Mouse (Mus musculus): ENCODE measurements at regions not wholly inside any gene's neighbourhood (a gene's known extent, or its start where the extent isn't known, plus 50 kb on each side); places are given as distances from the start of the nearest gene placed in this dataset.

GRCm38 (mm10) chr16:93469957-93470356 is 133.9 kb downstream of the Setd4 start:
- H3K4me3 ChIP-seq (replicated peaks), result no peak overlapping the region
- no peaks in the 10 kb centered on the region for H3K27me3 ChIP-seq
- H3K9ac ChIP-seq, result no peak overlapping the region
- 81% methylated on average over 6 of the region's 6 CpGs for WGBS
- no peaks in the 10 kb centered on the region for H3K4me1 ChIP-seq
- H3K27ac ChIP-seq, result no peak overlapping the region
- ATAC-seq (ENCODE audit: low FRiP score), result no peak
- no peaks in the 10 kb centered on the region for H3K36me3 ChIP-seq (replicated peaks)
- no peak overlapping the region for H3K4me2 ChIP-seq
- peaks cover 8% of the 10 kb centered on the region; the same call in 1 of the 2 replicates for H3K9me3 ChIP-seq

GRCm38 (mm10) chr16:93465741-93466140 is 138.1 kb downstream of the Setd4 start:
- Histone ChIP-seq H3K4me3 (replicated peaks) (no peak overlapping the region), H3K27ac (no peak overlapping the region), H3K36me3 (replicated peaks) (no peaks in the 10 kb centered on the region), H3K9ac (no peak overlapping the region), H3K9me3 (no peaks in the 10 kb centered on the region), H3K27me3 (no peaks in the 10 kb centered on the region), H3K4me1 (no peaks in the 10 kb centered on the region; the same call in 1 of the 2 replicates), H3K4me2 (no peak overlapping the region)
- 86% methylated on average over 5 of the region's 5 CpGs for WGBS
- no peak for ATAC-seq (ENCODE audit: low FRiP score)

DNA sequence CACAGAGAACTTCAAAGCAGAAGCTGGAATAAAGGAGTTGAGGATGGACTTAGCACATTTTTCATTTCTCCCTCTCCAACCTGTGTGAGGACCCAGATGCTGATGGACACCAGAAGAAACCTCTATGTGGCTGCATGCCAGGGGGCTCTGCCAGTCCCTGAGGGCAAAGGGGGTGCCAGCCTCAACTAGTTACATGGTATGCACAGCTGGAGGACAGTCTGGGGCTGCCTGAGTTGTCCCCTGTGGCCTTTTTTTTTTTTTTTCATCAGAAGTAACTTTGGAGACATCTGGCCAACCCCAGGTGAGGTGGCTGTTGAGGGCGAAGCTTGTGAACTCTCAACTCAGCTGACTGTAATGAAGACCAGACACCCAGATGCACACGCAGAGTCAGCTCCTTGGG is 139.0 kb downstream of the Setd4 start:
- no peak overlapping the region for H3K4me2 ChIP-seq
- no peaks in the 10 kb centered on the region for H3K27me3 ChIP-seq
- no peak overlapping the region for H3K9ac ChIP-seq
- H3K9me3 ChIP-seq, result no peaks in the 10 kb centered on the region
- no peak for ATAC-seq (ENCODE audit: low FRiP score)
- 41% methylated on average over 2 of the region's 2 CpGs for WGBS
- no peaks in the 10 kb centered on the region; the same call in 1 of the 2 replicates for H3K4me1 ChIP-seq
- no peak overlapping the region for H3K27ac ChIP-seq
- no peaks in the 10 kb centered on the region for H3K36me3 ChIP-seq (replicated peaks)
- no peak overlapping the region for H3K4me3 ChIP-seq (replicated peaks)

DNA sequence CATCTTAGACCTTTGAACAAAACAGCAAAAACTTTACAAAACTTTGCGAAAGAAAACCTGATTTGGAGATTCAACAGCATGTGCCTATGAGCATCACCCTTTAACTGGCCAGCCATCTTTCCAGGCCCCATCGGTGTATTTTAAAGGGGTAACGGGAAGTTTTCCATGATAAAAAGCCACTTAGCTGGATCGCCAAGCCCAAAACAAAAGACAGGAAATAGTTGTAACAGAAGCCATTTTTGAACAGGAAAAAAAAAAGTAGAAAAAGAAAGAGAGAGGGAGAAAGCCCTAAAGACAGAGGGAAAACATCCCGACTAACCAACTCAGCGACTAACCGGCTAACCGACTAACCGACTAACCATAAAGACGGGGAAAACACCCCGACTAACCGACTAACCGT is 140.5 kb downstream of the Setd4 start:
- no peaks in the 10 kb centered on the region for H3K9me3 ChIP-seq
- no peak overlapping the region for H3K27ac ChIP-seq
- 85% methylated on average over 13 of the region's 13 CpGs for WGBS
- peaks cover 5% of the 10 kb centered on the region; the same call in 1 of the 2 replicates for H3K27me3 ChIP-seq
- H3K4me1 ChIP-seq, result peaks cover 12% of the 10 kb centered on the region
- no peak overlapping the region for H3K9ac ChIP-seq
- no peak for ATAC-seq (ENCODE audit: low FRiP score)
- H3K36me3 ChIP-seq (replicated peaks), result no peaks in the 10 kb centered on the region
- H3K4me2 ChIP-seq, result no peak overlapping the region
- no peak overlapping the region for H3K4me3 ChIP-seq (replicated peaks)

DNA sequence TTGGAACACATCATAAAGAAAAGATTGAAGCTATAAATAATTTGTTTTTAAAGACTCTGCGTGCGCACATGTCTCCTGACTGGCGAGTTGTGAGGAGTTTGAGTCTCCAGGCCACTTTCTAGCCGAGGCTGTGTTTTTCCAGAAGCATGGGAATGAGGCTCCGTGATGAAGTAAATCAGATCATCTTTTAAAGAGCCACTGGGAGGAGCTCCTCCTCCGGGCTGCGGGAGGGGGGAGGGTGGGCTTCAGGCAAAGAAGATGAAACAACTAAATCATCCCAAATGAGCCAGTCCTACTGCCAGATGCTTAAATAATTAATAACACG is 141.6 kb downstream of the Setd4 start:
- H3K9me3 ChIP-seq, result no peaks in the 10 kb centered on the region
- no peak overlapping the region for H3K27ac ChIP-seq
- H3K27me3 ChIP-seq, result peaks cover 5% of the 10 kb centered on the region; the same call in 1 of the 2 replicates
- H3K36me3 ChIP-seq (replicated peaks), result no peaks in the 10 kb centered on the region
- ATAC-seq (ENCODE audit: low FRiP score), result no peak
- no peak overlapping the region for H3K4me3 ChIP-seq (replicated peaks)
- no peak overlapping the region for H3K4me2 ChIP-seq
- 58% methylated on average over 8 of the region's 8 CpGs for WGBS
- H3K4me1 ChIP-seq, result peaks cover 12% of the 10 kb centered on the region
- H3K9ac ChIP-seq, result no peak overlapping the region

GRCm38 (mm10) chr16:93461406-93462285 is 142.2 kb downstream of the Setd4 start:
- Histone ChIP-seq H3K4me3 (replicated peaks) (no peak overlapping the region), H3K9ac (no peak overlapping the region), H3K4me1 (peaks cover 12% of the 10 kb centered on the region), H3K27ac (no peak overlapping the region), H3K36me3 (replicated peaks) (no peaks in the 10 kb centered on the region), H3K4me2 (no peak overlapping the region), H3K9me3 (no peaks in the 10 kb centered on the region), H3K27me3 (peaks cover 5% of the 10 kb centered on the region; the same call in 1 of the 2 replicates)
- 89% methylated on average over 27 of the region's 27 CpGs for WGBS
- no peak for ATAC-seq (ENCODE audit: low FRiP score)

- Histone ChIP-seq H3K4me3 (replicated peaks) (no peak overlapping the region), H3K9me3 (no peaks in the 10 kb centered on the region), H3K27ac (0 out of 2 replicates have a peak overlapping the region, but pooled peaks have one; percentile 13), H3K4me1 (peaks cover 12% of the 10 kb centered on the region), H3K9ac (no peak overlapping the region), H3K36me3 (replicated peaks) (no peaks in the 10 kb centered on the region), H3K4me2 (no peak overlapping the region), H3K27me3 (peaks cover 5% of the 10 kb centered on the region; the same call in 1 of the 2 replicates)
- ATAC-seq (ENCODE audit: low FRiP score), result 0 out of 2 replicates have a peak, but pooled peaks have one; percentile 27
- WGBS, result 63% methylated on average over 12 of the region's 12 CpGs
These were observed 144.2 kb downstream of the Setd4 start for GRCm38 (mm10) chr16:93459497-93460240.

- Histone ChIP-seq H3K27me3 (peaks cover 5% of the 10 kb centered on the region; the same call in 1 of the 2 replicates), H3K36me3 (replicated peaks) (no peaks in the 10 kb centered on the region), H3K27ac (0 out of 2 replicates have a peak overlapping the region, but pooled peaks have one; percentile 13), H3K4me2 (peak overlapping the region; percentile 13; the same call in 1 of the 2 replicates), H3K9me3 (no peaks in the 10 kb centered on the region), H3K4me1 (peaks cover 12% of the 10 kb centered on the region), H3K9ac (no peak overlapping the region), H3K4me3 (replicated peaks) (no peak overlapping the region)
- 46% methylated on average over 25 of the region's 25 CpGs for WGBS
- 0 out of 2 replicates have a peak, but pooled peaks have one; percentile 27 for ATAC-seq (ENCODE audit: low FRiP score)
These were observed 145.0 kb downstream of the Setd4 start for GRCm38 (mm10) chr16:93458598-93459496.

DNA sequence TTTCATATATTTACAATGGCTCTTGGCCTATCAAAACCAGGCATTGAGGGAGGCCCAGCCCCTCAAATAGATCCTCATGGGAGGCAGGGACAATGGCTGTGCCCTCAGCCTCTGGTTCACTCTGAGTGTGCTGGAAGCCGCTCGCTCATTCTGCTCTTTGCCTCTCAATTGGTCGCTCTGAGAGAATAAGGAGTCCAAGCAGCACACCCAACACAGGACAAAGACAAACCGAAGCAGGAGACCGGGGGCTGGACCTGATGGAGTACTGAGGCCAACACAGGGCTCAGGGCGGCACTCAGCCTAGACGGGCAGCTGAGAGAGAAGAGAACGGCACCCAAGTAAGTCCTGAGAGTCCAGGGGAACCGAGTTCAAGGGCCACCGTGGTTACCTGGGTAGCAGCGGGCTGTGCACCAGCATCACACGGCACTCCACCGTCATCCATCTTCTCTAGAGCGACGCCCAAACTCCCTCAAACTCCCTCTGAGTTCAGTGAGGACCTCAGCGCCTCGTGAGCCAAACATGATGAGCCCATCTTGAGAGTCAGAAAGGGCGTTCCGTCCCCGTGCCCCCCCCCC is 145.8 kb downstream of the Setd4 start:
- Histone ChIP-seq H3K4me2 (no peak overlapping the region), H3K4me1 (peaks cover 12% of the 10 kb centered on the region), H3K27ac (no peak overlapping the region), H3K9me3 (no peaks in the 10 kb centered on the region), H3K4me3 (replicated peaks) (no peak overlapping the region), H3K9ac (no peak overlapping the region), H3K36me3 (replicated peaks) (no peaks in the 10 kb centered on the region), H3K27me3 (peaks cover 10% of the 10 kb centered on the region; the same call in 1 of the 2 replicates)
- WGBS, result 87% methylated on average over 20 of the region's 20 CpGs
- ATAC-seq (ENCODE audit: low FRiP score), result no peak

DNA sequence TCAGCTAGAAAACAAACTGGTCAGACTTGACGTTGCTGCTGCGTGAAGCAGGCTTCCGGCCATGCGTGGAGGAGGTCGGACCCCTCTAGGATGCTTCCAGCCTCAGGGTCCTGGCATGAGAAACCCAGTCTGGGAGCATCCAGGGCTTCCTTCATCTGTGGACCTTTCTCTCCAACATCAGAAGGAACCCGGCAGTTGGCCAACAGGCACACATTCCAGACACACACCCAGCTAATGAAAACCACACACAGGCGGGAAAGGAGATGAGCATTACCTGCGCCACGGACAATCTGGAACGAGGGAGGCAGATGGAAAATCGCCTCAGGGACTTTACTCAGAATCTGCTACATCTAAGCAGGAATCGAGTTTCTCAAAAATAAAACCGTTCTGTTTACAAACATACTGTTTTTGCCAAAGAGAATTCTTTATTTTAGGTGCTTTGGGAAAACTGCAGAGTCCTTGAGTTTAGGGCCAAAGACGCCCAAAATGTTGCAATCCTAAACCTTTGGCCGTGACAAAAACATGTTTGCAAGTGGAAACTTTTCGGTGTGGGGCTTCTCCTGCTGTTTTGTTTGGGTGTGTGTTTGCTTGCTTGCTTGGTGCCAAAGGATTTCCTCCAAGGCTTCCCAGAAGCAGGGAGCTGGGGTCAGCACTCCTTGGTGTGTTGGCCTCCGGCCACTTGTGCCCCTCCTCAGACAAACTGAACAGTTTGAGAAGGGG is 147.0 kb downstream of the Setd4 start:
- ATAC-seq (ENCODE audit: low FRiP score), result no peak
- peaks cover 12% of the 10 kb centered on the region for H3K4me1 ChIP-seq
- no peaks in the 10 kb centered on the region for H3K36me3 ChIP-seq (replicated peaks)
- no peak overlapping the region for H3K27ac ChIP-seq
- no peak overlapping the region for H3K4me3 ChIP-seq (replicated peaks)
- no peak overlapping the region for H3K9ac ChIP-seq
- H3K9me3 ChIP-seq, result no peaks in the 10 kb centered on the region
- peaks cover 10% of the 10 kb centered on the region; the same call in 1 of the 2 replicates for H3K27me3 ChIP-seq
- 80% methylated on average over 17 of the region's 17 CpGs for WGBS
- H3K4me2 ChIP-seq, result no peak overlapping the region
